Mouse (Mus musculus) cerebellum, adult 2 months (tissue): ENCODE results near the gene Dap3. TPM values are rescaled to one million over a fixed set of nuclear protein-coding genes. Genes with fewer than 3 reads are reported as not detected.

Experiments used
- DNase-seq, 2 experiments: peaks; one replicate each; pipeline ENCODE4 v3.0.0; 2021
- H3K27ac ChIP-seq: fragments of 200-500 bp; 2 replicates; pipeline ENCODE4 v1.5.1; 2012; ENCODE audit warnings: low read length, control low read depth, inconsistent platforms; ENCODE audit not compliant: insufficient read depth
- H3K27me3 ChIP-seq: fragments of 200-500 bp; 2 replicates; pipeline ENCODE4 v1.6.1; 2012; ENCODE audit warnings: inconsistent platforms, mild to moderate bottlenecking, low read length, moderate library complexity; ENCODE audit not compliant: control insufficient read depth, insufficient read depth
- H3K4me1 ChIP-seq: fragments of 200-500 bp; 2 replicates; pipeline ENCODE4 v1.6.1; 2011; ENCODE audit warnings: low read length; ENCODE audit not compliant: control insufficient read depth, insufficient read depth
- H3K4me3 ChIP-seq: fragments of 200-500 bp; replicated peaks from 2 replicates; pipeline ENCODE3; 2011; ENCODE audit warnings: mild to moderate bottlenecking, low read depth, low read length, control low read depth; ENCODE audit not compliant: insufficient read depth
- CTCF ChIP-seq: fragments of 200-500 bp; IDR thresholded peaks from 2 replicates; pipeline ENCODE4 v1.5.1; 2011; ENCODE audit warnings: low read depth, mild to moderate bottlenecking, control low read depth, low read length, moderate library complexity, borderline replicate concordance; ENCODE audit not compliant: insufficient read depth
- POLR2A ChIP-seq: fragments of 200-500 bp; IDR thresholded peaks from 2 replicates; pipeline ENCODE4 v1.6.1; 2011; ENCODE audit warnings: low read length, control low read depth, borderline replicate concordance; ENCODE audit not compliant: insufficient read depth
- WGBS: fragments of 180-500 bp; shearing (Covaris S2); methylation state at CpG from one replicate; pipeline ENCODE4 v1.1.7; 2018; 5-methylcytosine and 5-hydroxymethylcytosine counted together
- polyA plus RNA-seq: library from polyadenylated mRNA; depleted of rRNA; stranded (reverse); fragments of >200 nt; gene quantifications from 2 replicates; pipeline ENCODE4 v1.2.3, GENCODE M21; 2012

The Dap3 gene
- polyA plus RNA-seq, 1 experiment, result 131 TPM

- peaks cover 2% of the 10 kb centered on the region; the same call in 1 of the 2 replicates for H3K4me1 ChIP-seq
- TF ChIP-seq POLR2A (no peak), CTCF (no peak)
- whole genome bisulfite sequencing, result 65% methylated on average over 4 of the region's 4 CpGs
- no peak overlapping the region for H3K4me3 ChIP-seq
- no peaks in the 10 kb centered on the region for H3K27me3 ChIP-seq
- no peak overlapping the region for H3K27ac ChIP-seq
- DNase-seq, result no peak
Observed at GRCm38 (mm10) chr3:88953246-88953645, 2.3 kb upstream of the Dap3 start.

GRCm38 (mm10) chr3:88951327-88951800 is 383 bp upstream of the Dap3 start:
- no peak for TF ChIP-seq POLR2A
- no peak for TF ChIP-seq CTCF
- H3K4me1 ChIP-seq, result peaks cover 2% of the 10 kb centered on the region; the same call in 1 of the 2 replicates
- H3K27me3 ChIP-seq, result no peaks in the 10 kb centered on the region
- no peak for DNase-seq
- H3K27ac ChIP-seq, result peak overlapping the region; percentile 92; the same call in 1 of the 2 replicates
- under 1% methylated on average over 5 of the region's 5 CpGs for WGBS
- H3K4me3 ChIP-seq, result peak overlapping the region; percentile 77

DNA sequence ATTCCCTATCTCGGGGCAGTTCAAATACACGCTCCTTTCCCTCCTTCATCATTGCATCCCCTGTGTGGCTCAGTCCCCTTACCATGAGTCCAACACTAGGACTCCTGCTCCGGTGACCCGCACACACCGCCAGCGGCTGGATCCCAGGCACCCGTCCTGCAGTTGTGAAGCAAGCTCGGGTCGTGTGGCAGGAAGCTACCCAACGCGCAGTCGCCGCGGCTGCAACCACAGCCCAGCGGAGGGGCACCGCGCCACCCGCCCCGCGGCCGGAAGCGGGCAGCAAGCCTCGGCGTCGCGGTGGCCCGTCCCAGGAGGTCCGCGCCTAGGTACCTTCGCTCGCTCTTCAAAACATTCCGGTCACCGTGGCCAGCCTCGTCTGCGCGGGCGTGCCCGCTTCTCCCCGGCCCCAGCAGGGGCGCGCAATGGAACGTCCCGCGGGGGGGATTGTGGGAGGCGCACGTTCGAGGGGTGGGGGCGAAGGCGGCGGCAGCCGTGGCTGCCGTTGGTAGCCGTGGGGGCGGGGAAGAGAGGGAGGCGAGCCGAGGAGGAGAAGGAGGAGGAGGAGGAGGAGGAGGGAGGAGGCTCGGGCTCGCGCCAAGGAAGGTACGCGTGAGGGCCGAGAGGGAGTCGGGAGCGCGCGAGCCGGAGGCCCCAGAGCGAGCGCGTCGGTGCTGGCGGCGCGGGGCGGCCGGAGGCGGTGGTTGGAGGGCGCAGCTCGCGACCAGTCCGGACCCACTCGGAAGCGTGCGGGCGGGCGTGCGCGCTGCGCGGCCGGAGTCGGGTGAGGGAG is 1.0 kb downstream of the Dap3 start:
- no peaks in the 10 kb centered on the region for H3K27me3 ChIP-seq
- WGBS, result under 1% methylated on average over 59 of the region's 92 CpGs
- peaks cover 2% of the 10 kb centered on the region; the same call in 1 of the 2 replicates for H3K4me1 ChIP-seq
- peak; percentile 91 for DNase-seq
- TF ChIP-seq POLR2A, result peak; percentile 47; the same call in 1 of the 2 replicates
- TF ChIP-seq CTCF, result no peak
- peak overlapping the region; percentile 64 for H3K27ac ChIP-seq
- H3K4me3 ChIP-seq, result peak overlapping the region; percentile 66

- no peak for TF ChIP-seq CTCF
- no peak for TF ChIP-seq POLR2A
- 98% methylated on average over 4 of the region's 4 CpGs for WGBS
- Histone ChIP-seq H3K4me3 (no peak overlapping the region), H3K27ac (no peak overlapping the region), H3K4me1 (no peaks in the 10 kb centered on the region), H3K27me3 (no peaks in the 10 kb centered on the region)
- DNase-seq, result no peak
Observed at GRCm38 (mm10) chr3:88944109-88944508, 6.9 kb downstream of the Dap3 start.

- 92% methylated on average over 10 of the region's 10 CpGs for WGBS
- Histone ChIP-seq H3K27ac (no peak overlapping the region), H3K4me1 (no peaks in the 10 kb centered on the region), H3K4me3 (no peak overlapping the region), H3K27me3 (no peaks in the 10 kb centered on the region)
- TF ChIP-seq CTCF, result no peak
- no peak for DNase-seq
Observed at GRCm38 (mm10) chr3:88942316-88942880, 8.6 kb downstream of the Dap3 start.

- Histone ChIP-seq H3K4me1 (no peaks in the 10 kb centered on the region), H3K4me3 (no peak overlapping the region), H3K27me3 (no peaks in the 10 kb centered on the region), H3K27ac (no peak overlapping the region)
- WGBS, result 58% methylated on average over 3 of the region's 3 CpGs
- peak in 1 of 2 experiments; percentile 46 for DNase-seq
- TF ChIP-seq CTCF (peak; percentile 43; the same call in 1 of the 2 replicates), POLR2A (no peak)
Observed at GRCm38 (mm10) chr3:88939749-88940148, 11.2 kb downstream of the Dap3 start.

- Histone ChIP-seq H3K27me3 (no peaks in the 10 kb centered on the region), H3K4me1 (no peaks in the 10 kb centered on the region), H3K27ac (no peak overlapping the region), H3K4me3 (no peak overlapping the region)
- 93% methylated on average over 10 of the region's 10 CpGs for WGBS
- no peak for DNase-seq
- TF ChIP-seq CTCF, result no peak
- no peak for TF ChIP-seq POLR2A
Observed at GRCm38 (mm10) chr3:88939071-88939470, 11.9 kb downstream of the Dap3 start.

DNA sequence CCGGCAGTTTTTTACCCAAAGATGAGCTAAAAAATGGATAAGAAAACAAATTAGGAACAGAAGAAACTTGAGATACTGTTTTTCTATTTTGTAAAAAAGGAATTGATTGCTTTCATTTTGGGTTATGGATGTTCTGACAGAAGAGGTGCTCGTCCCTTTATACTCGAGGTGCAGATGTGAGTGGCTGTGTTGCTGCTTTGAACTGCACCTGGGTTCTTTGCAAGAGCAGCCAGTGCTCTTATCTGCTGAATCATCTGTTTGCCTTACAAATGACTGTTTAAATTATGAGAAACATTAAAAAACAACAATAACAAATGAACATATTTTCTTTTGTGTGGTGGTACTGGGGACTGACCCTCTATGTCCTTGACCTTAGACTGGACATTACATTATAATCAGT is 21.5 kb downstream of the Dap3 start:
- Histone ChIP-seq H3K27ac (no peak overlapping the region), H3K4me3 (no peak overlapping the region), H3K27me3 (no peaks in the 10 kb centered on the region), H3K4me1 (no peaks in the 10 kb centered on the region)
- 89% methylated on average over 3 of the region's 3 CpGs for WGBS
- TF ChIP-seq POLR2A (no peak), CTCF (no peak)
- no peak for DNase-seq
